Mouse (Mus musculus) frontal cortex, postnatal 14 days (tissue): Measurements from ENCODE around the gene Galnt7.
A peak's percentile ranks its signal among the peaks of the same experiment; 100 is the strongest.

ENCODE experiments used
- DNase-seq, 2 experiments: peaks; one replicate each; pipeline ENCODE4 v3.0.0; 2022; ENCODE audit warnings: low spot score in 2 of 2

The Galnt7 gene

GRCm38 (mm10) chr8:57652456-57653055 is at the start of gene Galnt7:
Galnt7 (minus strand) TSS chr8:57653032.
- DNase-seq = peak; percentile 15 to 39

- DNase-seq = no peak
Measured at GRCm38 (mm10) chr8:57688633-57689032, 35.8 kb upstream of the Galnt7 start.

GRCm38 (mm10) chr8:57685803-57686202 is 33.0 kb upstream of the Galnt7 start:
- no peak for DNase-seq

GRCm38 (mm10) chr8:57680044-57680443 is 27.2 kb upstream of the Galnt7 start:
- no peak for DNase-seq

GRCm38 (mm10) chr8:57664121-57664520 is 11.3 kb upstream of the Galnt7 start:
- no peak for DNase-seq

GRCm38 (mm10) chr8:57660019-57660418 is 7.2 kb upstream of the Galnt7 start:
- no peak for DNase-seq

- no peak for DNase-seq
Measured at GRCm38 (mm10) chr8:57656446-57656845, 3.6 kb upstream of the Galnt7 start.

- no peak for DNase-seq
Measured at GRCm38 (mm10) chr8:57654146-57654545, 1.3 kb upstream of the Galnt7 start.

- DNase-seq = no peak
Measured at GRCm38 (mm10) chr8:57653768-57654125, 915 bp upstream of the Galnt7 start.

- DNase-seq = peak in 1 of 2 experiments; percentile 13
Measured at GRCm38 (mm10) chr8:57653056-57653767, 380 bp upstream of the Galnt7 start.

GRCm38 (mm10) chr8:57651689-57652455 is 960 bp downstream of the Galnt7 start:
- DNase-seq = peak; percentile 24 to 47

GRCm38 (mm10) chr8:57651357-57651688 is 1.5 kb downstream of the Galnt7 start:
- DNase-seq = no peak

- no peak for DNase-seq
Measured at GRCm38 (mm10) chr8:57650216-57650615, 2.6 kb downstream of the Galnt7 start.

- DNase-seq = no peak
Measured at GRCm38 (mm10) chr8:57647566-57647965, 5.3 kb downstream of the Galnt7 start.

GRCm38 (mm10) chr8:57644281-57644680 is 8.6 kb downstream of the Galnt7 start:
- no peak for DNase-seq

- no peak for DNase-seq
Measured at GRCm38 (mm10) chr8:57642722-57643121, 10.1 kb downstream of the Galnt7 start.

GRCm38 (mm10) chr8:57638925-57639324 is 13.9 kb downstream of the Galnt7 start:
- DNase-seq = no peak

- no peak for DNase-seq
Measured at GRCm38 (mm10) chr8:57637599-57638280, 15.1 kb downstream of the Galnt7 start.

GRCm38 (mm10) chr8:57636698-57637097 is 16.1 kb downstream of the Galnt7 start:
- no peak for DNase-seq

GRCm38 (mm10) chr8:57636281-57636680 is 16.6 kb downstream of the Galnt7 start:
- no peak for DNase-seq

- no peak for DNase-seq
Measured at GRCm38 (mm10) chr8:57631780-57632179, 21.1 kb downstream of the Galnt7 start.

GRCm38 (mm10) chr8:57630148-57630547 is 22.7 kb downstream of the Galnt7 start:
- no peak for DNase-seq
